Mouse (Mus musculus) myocyte (in vitro differentiated cells): ENCODE data around the gene Upk1b.

Source experiments
- CEBPB ChIP-seq: IDR thresholded peaks from 2 replicates; pipeline ENCODE4 v1.6.1; 2011; ENCODE audit warnings: mild to moderate bottlenecking, moderate library complexity; ENCODE audit not compliant: poor library complexity, insufficient read depth, severe bottlenecking
- E2F4 ChIP-seq: IDR thresholded peaks from one replicate; pipeline ENCODE4 v1.6.1; 2011; ENCODE audit warnings: mild to moderate bottlenecking, control low read depth, moderate library complexity; ENCODE audit not compliant: insufficient read depth
- MAX ChIP-seq: IDR thresholded peaks from one replicate; pipeline ENCODE4 v1.6.1; 2011; ENCODE audit warnings: low read depth, mild to moderate bottlenecking, control low read depth
- MYOD1 ChIP-seq, 3 experiments: IDR thresholded peaks; one replicate each; pipeline ENCODE4 v1.6.1; 2011; ENCODE audit warnings: control low read depth in 2 of 3, low read depth in 2 of 3, mild to moderate bottlenecking in 2 of 3, moderate library complexity in 1 of 3; ENCODE audit not compliant: insufficient read length in 2 of 3, control insufficient read depth in 1 of 3
- MYOG ChIP-seq, 3 experiments: IDR thresholded peaks; one replicate each; pipeline ENCODE4 v1.6.1; 2011; ENCODE audit warnings: control low read depth in 2 of 3, low read depth in 2 of 3, mild to moderate bottlenecking in 2 of 3; ENCODE audit not compliant: insufficient read length in 2 of 3, control insufficient read depth in 1 of 3, insufficient read depth in 1 of 3
- POLR2A ChIP-seq: IDR thresholded peaks from one replicate; pipeline ENCODE4 v1.6.1; 2011; ENCODE audit warnings: low read depth, mild to moderate bottlenecking, control low read depth, moderate library complexity; ENCODE audit not compliant: insufficient read length
- POLR2AphosphoS2 ChIP-seq: IDR thresholded peaks from one replicate; pipeline ENCODE4 v1.6.1; 2011; ENCODE audit warnings: low read depth, control low read depth; ENCODE audit not compliant: insufficient read length
- REST ChIP-seq: IDR thresholded peaks from one replicate; pipeline ENCODE4 v1.6.1; 2011; ENCODE audit warnings: mild to moderate bottlenecking, control low read depth, moderate library complexity; ENCODE audit not compliant: insufficient read depth, insufficient read length
- SRF ChIP-seq: IDR thresholded peaks from one replicate; pipeline ENCODE4 v1.6.1; 2011; ENCODE audit warnings: low read depth; ENCODE audit not compliant: control insufficient read depth, insufficient read length
- TCF12 ChIP-seq: IDR thresholded peaks from one replicate; pipeline ENCODE4 v1.6.1; 2011; ENCODE audit warnings: mild to moderate bottlenecking, control low read depth; ENCODE audit not compliant: poor library complexity, insufficient read depth, severe bottlenecking
- TCF3 ChIP-seq: IDR thresholded peaks from one replicate; pipeline ENCODE4 v1.6.1; 2011; ENCODE audit warnings: low read depth, control low read depth; ENCODE audit not compliant: insufficient read length
- USF1 ChIP-seq: IDR thresholded peaks from one replicate; pipeline ENCODE4 v1.6.1; 2011; ENCODE audit warnings: low read depth, mild to moderate bottlenecking, control low read depth, moderate library complexity

DNA sequence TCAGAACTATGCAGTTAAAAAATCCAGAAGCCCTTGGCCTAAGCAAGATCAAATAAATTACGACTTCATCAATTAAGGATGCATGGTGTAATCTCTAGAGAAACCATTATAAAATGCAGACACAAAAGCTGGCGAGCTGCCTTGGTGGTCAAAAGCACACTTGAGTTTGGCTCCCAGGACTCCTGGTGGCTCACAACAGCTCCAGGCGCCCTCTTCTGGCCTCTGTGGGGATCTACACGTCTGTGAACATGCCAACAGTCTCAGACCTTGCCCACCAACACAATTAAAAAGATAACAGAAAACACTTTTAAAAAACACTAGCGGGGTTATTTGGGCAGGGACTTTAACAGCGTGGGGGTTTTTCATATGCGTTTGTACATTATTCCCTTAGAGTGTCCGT is 12.4 kb upstream of the Upk1b start:
- TF ChIP-seq POLR2A (no peak), MYOG (IDR thresholded peaks at IDR 0.05; ENCODE audit: control insufficient read depth in 1 of 3, insufficient read depth in 1 of 3, insufficient read length in 2 of 3, low read depth in 2 of 3) (no peak), MAX (no peak), POLR2AphosphoS2 (no peak), E2F4 (no peak), TCF3 (no peak), USF1 (no peak), TCF12 (no peak), CEBPB (no peak), REST (no peak), MYOD1 (IDR thresholded peaks at IDR 0.05; ENCODE audit: control insufficient read depth in 1 of 3, insufficient read length in 2 of 3, low read depth in 2 of 3) (no peak), SRF (no peak)
